9 mouse cellular contexts compared by ENCODE assay signal in genomic region chr19:44757231-44757871, GRCm38 (mm10). TPM values are rescaled to one million over a fixed set of nuclear protein-coding genes. Genes with fewer than 3 reads are reported as not detected.
DNase-seq lines count a peak whose midpoint lies in the region; ATAC-seq lines count a peak whose summit lies in the region.
"Had no signal": no experiment of that assay in that cellular context is flagged by ENCODE, and none has a peak within 500 bp of the region (broad histone marks: within the 10 kb centered on the region; RNA-seq: fewer than 3 reads in every experiment).

No protein-coding gene starts in this region.

- peaks cover 98% of the 10 kb centered on the region for H3K27me3 ChIP-seq in heart, embryonic 13.5 days (replicated peaks)
- peaks cover 95% of the 10 kb centered on the region for H3K27me3 ChIP-seq in embryonic facial prominence, embryonic 15.5 days
- peaks cover 63% of the 10 kb centered on the region for H3K27me3 ChIP-seq in kidney, embryonic 14.5 days (ENCODE audit: control insufficient read depth, insufficient read depth, low read length)
- peaks cover 53% of the 10 kb centered on the region for H3K27me3 ChIP-seq in midbrain, embryonic 16.5 days (ENCODE audit: control insufficient read depth, insufficient read depth, low read depth, low read length)

- H3K4me2 ChIP-seq in heart, embryonic 13.5 days, result peak overlapping the region; percentile 78
- H3K4me2 ChIP-seq in embryonic facial prominence, embryonic 15.5 days (replicated peaks), result peak overlapping the region; percentile 57
- H3K4me2 ChIP-seq in kidney, embryonic 14.5 days (replicated peaks; ENCODE audit: low read depth, low read length), result peak overlapping the region; percentile 47
- peak overlapping the region; percentile 42 for H3K4me2 ChIP-seq in midbrain, embryonic 16.5 days (ENCODE audit: low read length)

- no peak for ATAC-seq in heart, embryonic 13.5 days (ENCODE audit: extremely low read depth, insufficient number of reproducible peaks, low FRiP score, low TSS enrichment)
- ATAC-seq in embryonic facial prominence, embryonic 15.5 days (ENCODE audit: insufficient number of reproducible peaks, low FRiP score, low TSS enrichment, low read depth), result no peak
- no peak for ATAC-seq in kidney, embryonic 14.5 days (ENCODE audit: low FRiP score, low TSS enrichment)
- ATAC-seq in midbrain, embryonic 16.5 days, result no peak
- ATAC-seq in activated CD4-positive, CD25-positive, alpha-beta regulatory T cell, adult 4 months, result no peak

- H3K4me1 ChIP-seq in heart, embryonic 13.5 days, result peaks cover 39% of the 10 kb centered on the region
- peaks cover 35% of the 10 kb centered on the region for H3K4me1 ChIP-seq in embryonic facial prominence, embryonic 15.5 days
- peaks cover 5% of the 10 kb centered on the region; the same call in 1 of the 2 replicates for H3K4me1 ChIP-seq in kidney, embryonic 14.5 days (ENCODE audit: control insufficient read depth, insufficient read depth, low read length)
- peaks cover 9% of the 10 kb centered on the region for H3K4me1 ChIP-seq in midbrain, embryonic 16.5 days (ENCODE audit: control insufficient read depth, insufficient read depth, low read length)

- under 1% methylated on average over 38 of the region's 38 CpGs for WGBS in heart, embryonic 13.5 days
- 1% methylated on average over 35 of the region's 38 CpGs for WGBS in embryonic facial prominence, embryonic 15.5 days
- under 1% methylated on average over 36 of the region's 38 CpGs for WGBS in kidney, embryonic 14.5 days
- WGBS in midbrain, embryonic 16.5 days, result under 1% methylated on average over 35 of the region's 38 CpGs

- H3K9me3 ChIP-seq in heart, embryonic 13.5 days, result no peaks in the 10 kb centered on the region
- no peaks in the 10 kb centered on the region for H3K9me3 ChIP-seq in embryonic facial prominence, embryonic 15.5 days (replicated peaks)
- H3K9me3 ChIP-seq in kidney, embryonic 14.5 days (ENCODE audit: control insufficient read depth, low read length), result no peaks in the 10 kb centered on the region
- no peaks in the 10 kb centered on the region for H3K9me3 ChIP-seq in midbrain, embryonic 16.5 days (replicated peaks; ENCODE audit: control insufficient read depth, low read length, poor library complexity, severe bottlenecking)

- no peak overlapping the region for H3K27ac ChIP-seq in heart, embryonic 13.5 days (replicated peaks)
- no peak overlapping the region for H3K27ac ChIP-seq in embryonic facial prominence, embryonic 15.5 days (replicated peaks)
- H3K27ac ChIP-seq in kidney, embryonic 14.5 days (ENCODE audit: low read depth, low read length), result peak overlapping the region; percentile 99
- H3K27ac ChIP-seq in midbrain, embryonic 16.5 days (ENCODE audit: low read length), result no peak overlapping the region

- peak overlapping the region; percentile 52 for H3K4me3 ChIP-seq in heart, embryonic 13.5 days
- peak overlapping the region; percentile 36 for H3K4me3 ChIP-seq in embryonic facial prominence, embryonic 15.5 days (replicated peaks)
- peak overlapping the region; percentile 71 for H3K4me3 ChIP-seq in kidney, embryonic 14.5 days (ENCODE audit: low read length)
- peak overlapping the region; percentile 17; the same call in 1 of the 2 replicates for H3K4me3 ChIP-seq in midbrain, embryonic 16.5 days (ENCODE audit: low read depth, low read length)
- H3K4me3 ChIP-seq: myocyte had no signal

- H3K9ac ChIP-seq in heart, embryonic 13.5 days, result peak overlapping the region; percentile 62; the same call in 1 of the 2 replicates
- no peak overlapping the region for H3K9ac ChIP-seq in embryonic facial prominence, embryonic 15.5 days
- H3K9ac ChIP-seq in kidney, embryonic 14.5 days (ENCODE audit: low read depth, low read length), result peak overlapping the region; percentile 94
- H3K9ac ChIP-seq in midbrain, embryonic 16.5 days (ENCODE audit: low read depth, low read length), result no peak overlapping the region

- no peak for DNase-seq in heart, adult 9 months (ENCODE audit: low spot score in 2 of 2)
- DNase-seq in T-cell, adult 2 months (ENCODE audit: low spot score), result no peak
- no peak for DNase-seq in left cerebral cortex, postnatal 14 days (ENCODE audit: low spot score in 2 of 2)

- no peaks in the 10 kb centered on the region for H3K36me3 ChIP-seq in heart, embryonic 13.5 days
- H3K36me3 ChIP-seq in embryonic facial prominence, embryonic 15.5 days, result no peaks in the 10 kb centered on the region
- H3K36me3 ChIP-seq in kidney, embryonic 14.5 days (ENCODE audit: control insufficient read depth, insufficient read depth, low read length), result peaks cover 33% of the 10 kb centered on the region
- H3K36me3 ChIP-seq in midbrain, embryonic 16.5 days (ENCODE audit: control insufficient read depth, insufficient read depth, low read length), result no peaks in the 10 kb centered on the region

- intact Hi-C loops in left cerebral cortex, postnatal 14 days (cut with DNase I), result loop anchor here (5.0 kb wide), 2 partner anchors 75 to 1150 kb away; no protein-coding TSS in a partner anchor

RNA-seq across cellular contexts. Expression of gene Pax2, which starts 1.5 kb away (rescaled TPM):
- not detected in 2 replicates for polyA plus RNA-seq in heart, embryonic 13.5 days (2015; fragmentation: Nextera tagmentation; extraction: Ambion mirVana)
- 0.08 TPM in 1 of 2 replicates, not detected in the other for polyA plus RNA-seq in embryonic facial prominence, embryonic 15.5 days (2015; fragmentation: Nextera tagmentation; extraction: Ambion mirVana)
- 43.3 and 55.9 TPM in 2 replicates for polyA plus RNA-seq in kidney, embryonic 14.5 days (2014; fragmentation: Nextera tagmentation; extraction: Ambion mirVana)
- polyA plus RNA-seq in midbrain, embryonic 16.5 days (2015; fragmentation: Nextera tagmentation; extraction: Ambion mirVana), result 0.33 and 0.41 TPM in 2 replicates
- not detected for polyA plus RNA-seq in activated CD4-positive, CD25-positive, alpha-beta regulatory T cell, adult 4 months (2017; shearing (Covaris generic))
- total RNA-seq in left cerebral cortex, postnatal 14 days (2021), result under 1 TPM; 0.11 to 0.22 TPM
- polyA plus RNA-seq: myocyte had no signal

Comparison
In these comparisons a context has a peak if more than half of its experiments do, and no peak if none do; other contexts are left out.
1. H3K4me3 ChIP-seq: peak in every context shown above with its lines; median percentile 71 in kidney, embryonic 14.5 days; 52 in heart, embryonic 13.5 days; 36 in embryonic facial prominence, embryonic 15.5 days; 17 in midbrain, embryonic 16.5 days.
2. H3K9ac ChIP-seq: peak in heart, embryonic 13.5 days (single experiment) and kidney, embryonic 14.5 days (single experiment); none in embryonic facial prominence, embryonic 15.5 days (single experiment) and midbrain, embryonic 16.5 days (single experiment).
3. RNA of gene Pax2, which starts 1.5 kb away (polyA plus RNA-seq): 43.3 to 55.9 TPM in kidney, embryonic 14.5 days; 0.33 to 0.41 TPM in midbrain, embryonic 16.5 days, 0.08 TPM in embryonic facial prominence, embryonic 15.5 days, not detected in heart, embryonic 13.5 days and not detected in activated CD4-positive, CD25-positive, alpha-beta regulatory T cell, adult 4 months; every median in the first group is over 10 times any median in the second.
4. Peak in every context shown above with its lines, with median percentiles within 50 percentile points of each other: H3K4me2 ChIP-seq.